Mouse (Mus musculus) lung, embryonic 14.5 days (tissue): ENCODE measurements around the gene Met. TPM values are rescaled to one million over a fixed set of nuclear protein-coding genes. Genes with fewer than 3 reads are reported as not detected.

Experiments used
- ATAC-seq: fragments of 200-750 bp; cut with Nextera tagmentation; 2 replicates; pipeline ENCODE4 v1.8.0; 2017; ENCODE audit warnings: mild to moderate bottlenecking, moderate TSS enrichment, moderate library complexity; ENCODE audit not compliant: insufficient read depth
- DNase-seq: peaks from one replicate; pipeline ENCODE4 v3.0.0-alpha.2; 2015
- H3K27ac ChIP-seq: fragments of 300-500 bp; sonication (generic); 2 replicates; pipeline ENCODE4 v1.5.1; 2014; ENCODE audit warnings: low read depth, mild to moderate bottlenecking, moderate library complexity
- H3K27me3 ChIP-seq: fragments of 300-500 bp; sonication (generic); 2 replicates; pipeline ENCODE4 v1.6.1; 2014; ENCODE audit warnings: low read length, control low read depth; ENCODE audit not compliant: insufficient read depth
- H3K36me3 ChIP-seq: fragments of 300-500 bp; sonication (generic); 2 replicates; pipeline ENCODE4 v1.6.1; 2014; ENCODE audit warnings: control low read depth; ENCODE audit not compliant: insufficient read depth
- H3K4me1 ChIP-seq: fragments of 300-500 bp; sonication (generic); 2 replicates; pipeline ENCODE4 v1.6.1; 2014; ENCODE audit warnings: antibody characterized with exemption, control low read depth; ENCODE audit not compliant: insufficient read depth
- H3K4me2 ChIP-seq: fragments of 300-500 bp; sonication (generic); 2 replicates; pipeline ENCODE4 v1.6.1; 2014; ENCODE audit warnings: mild to moderate bottlenecking
- H3K4me3 ChIP-seq: fragments of 300-500 bp; sonication (generic); 2 replicates; pipeline ENCODE4 v1.5.1; 2014; ENCODE audit warnings: low read depth, low read length
- H3K9ac ChIP-seq: fragments of 300-500 bp; sonication (generic); 2 replicates; pipeline ENCODE4 v1.6.1; 2014
- H3K9me3 ChIP-seq: fragments of 300-500 bp; sonication (generic); 2 replicates; pipeline ENCODE4 v1.6.1; 2016; ENCODE audit warnings: low read depth, low read length, control low read depth
- CTCF ChIP-seq: IDR thresholded peaks from 2 replicates; pipeline ENCODE4 v1.5.1; 2016; ENCODE audit warnings: antibody characterized with exemption, low read depth
- WGBS: fragments of 180-500 bp; shearing (Covaris S2); extraction: QIAGEN DNeasy Blood & Tissue Kit; methylation state at CpG from one replicate; pipeline ENCODE4 v1.1.7; 2014; 5-methylcytosine and 5-hydroxymethylcytosine counted together
- polyA plus RNA-seq: library from polyadenylated mRNA; unstranded; fragments of >200 nt; fragmentation: Nextera tagmentation; extraction: Ambion mirVana; gene quantifications from 2 replicates; pipeline ENCODE4 v1.2.1, GENCODE M21; 2014

Gene Met
- polyA plus RNA-seq, 1 experiment from 2014 or later: 12.5 TPM

DNA sequence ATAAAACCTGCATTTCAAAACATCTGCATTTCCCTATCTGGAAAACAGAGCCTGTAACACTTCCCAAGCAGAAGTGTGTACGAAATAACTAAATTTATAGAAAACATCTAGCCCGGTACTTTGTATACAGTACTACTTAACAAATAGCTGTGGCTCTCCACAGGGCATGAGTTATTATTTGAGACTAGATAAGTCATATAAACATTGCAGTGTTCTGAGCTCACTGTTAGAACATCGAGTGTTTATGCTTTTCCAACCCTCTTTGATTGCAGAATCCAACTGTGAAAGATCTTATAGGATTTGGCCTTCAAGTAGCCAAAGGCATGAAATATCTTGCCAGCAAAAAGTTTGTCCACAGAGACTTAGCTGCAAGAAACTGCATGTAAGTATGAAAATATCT is 98.3 kb downstream of the Met start:
- peak; percentile 84 for ATAC-seq
- peak; percentile 74 for DNase-seq
- no peaks in the 10 kb centered on the region for H3K9me3 ChIP-seq
- no peak for TF ChIP-seq CTCF
- 26% methylated on average over 3 of the region's 3 CpGs for WGBS
- no peak overlapping the region for H3K4me3 ChIP-seq
- peaks cover 8% of the 10 kb centered on the region for H3K4me1 ChIP-seq
- H3K4me2 ChIP-seq: no peak overlapping the region
- H3K27ac ChIP-seq: peak overlapping the region; percentile 69
- H3K9ac ChIP-seq: no peak overlapping the region
- no peaks in the 10 kb centered on the region for H3K36me3 ChIP-seq
- H3K27me3 ChIP-seq: no peaks in the 10 kb centered on the region

DNA sequence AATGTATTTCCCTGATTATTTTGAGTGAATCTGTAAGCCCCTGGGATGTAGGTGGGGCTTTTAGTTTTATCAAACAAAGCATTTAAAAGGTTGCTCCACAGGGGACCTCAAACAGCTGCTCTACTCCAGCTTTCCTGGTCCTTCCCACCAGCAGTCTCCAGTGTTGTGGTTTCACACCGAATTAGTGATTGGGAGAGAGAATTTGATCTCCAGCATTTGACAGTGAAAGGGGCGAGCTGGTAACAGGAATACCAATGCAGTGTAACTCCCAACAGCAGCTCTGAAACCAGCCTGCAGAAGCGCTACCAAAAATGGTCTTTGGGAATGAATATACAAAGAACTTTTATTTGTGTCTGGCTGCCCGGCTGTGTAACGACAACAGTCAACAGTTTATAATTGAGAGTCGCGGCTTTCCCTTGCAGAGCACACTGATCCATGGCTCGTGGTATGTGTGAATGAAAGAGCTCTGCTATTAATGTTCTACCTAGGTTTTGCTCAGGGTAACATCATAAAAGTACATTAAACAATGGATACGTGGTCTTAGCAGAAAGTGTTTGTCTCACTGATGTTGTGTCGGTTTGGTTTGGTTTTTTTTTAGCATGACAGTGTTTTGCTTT is 99.0 kb downstream of the Met start:
- ATAC-seq (no peak), DNase-seq (peak; percentile 69)
- WGBS: 19% methylated on average over 10 of the region's 10 CpGs
- no peak overlapping the region for H3K4me3 ChIP-seq
- H3K4me2 ChIP-seq: peak overlapping the region; percentile 32; the same call in 1 of the 2 replicates
- no peak overlapping the region for H3K9ac ChIP-seq
- H3K9me3 ChIP-seq: no peaks in the 10 kb centered on the region
- H3K36me3 ChIP-seq: no peaks in the 10 kb centered on the region
- H3K27me3 ChIP-seq: no peaks in the 10 kb centered on the region
- no peak for TF ChIP-seq CTCF
- H3K4me1 ChIP-seq: peaks cover 8% of the 10 kb centered on the region
- H3K27ac ChIP-seq: peak overlapping the region; percentile 69

DNA sequence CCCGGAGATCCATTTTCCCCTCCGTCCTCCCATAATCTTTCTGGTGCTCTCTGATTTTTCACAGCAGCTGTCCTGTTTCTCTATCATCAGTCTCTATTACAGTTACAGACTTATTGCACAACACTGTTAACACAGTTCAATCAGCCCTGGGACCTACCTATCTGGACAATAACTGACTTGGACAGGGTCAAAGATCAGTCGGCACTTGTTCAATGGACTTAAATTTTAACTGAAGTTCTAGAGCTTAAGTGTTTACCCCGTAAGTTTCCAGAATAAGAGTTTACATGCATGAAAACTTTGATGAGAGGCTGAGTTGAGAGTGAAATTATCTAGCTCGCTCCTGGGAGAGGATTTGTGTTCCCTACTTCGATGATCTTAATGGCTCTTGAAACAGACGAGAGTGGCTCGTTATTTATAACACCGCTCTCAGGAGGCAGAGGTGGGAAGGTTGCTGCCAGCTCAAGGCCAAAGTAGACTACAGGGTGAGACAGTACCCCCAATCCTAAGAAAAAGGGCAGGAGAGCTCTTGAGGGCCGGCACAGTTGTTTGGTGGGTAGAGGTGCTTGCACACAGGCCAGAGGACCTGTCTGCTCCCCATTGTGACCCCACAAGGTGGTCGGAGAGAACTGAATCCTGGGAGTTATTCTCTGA is 105.2 kb downstream of the Met start:
- H3K9ac ChIP-seq: no peak overlapping the region
- no peaks in the 10 kb centered on the region for H3K27me3 ChIP-seq
- H3K9me3 ChIP-seq: no peaks in the 10 kb centered on the region
- H3K27ac ChIP-seq: no peak overlapping the region
- no peaks in the 10 kb centered on the region for H3K36me3 ChIP-seq
- ATAC-seq (no peak), DNase-seq (no peak)
- TF ChIP-seq CTCF: no peak
- no peak overlapping the region for H3K4me3 ChIP-seq
- 77% methylated on average over 11 of the region's 11 CpGs for WGBS
- no peak overlapping the region for H3K4me2 ChIP-seq
- no peaks in the 10 kb centered on the region for H3K4me1 ChIP-seq

DNA sequence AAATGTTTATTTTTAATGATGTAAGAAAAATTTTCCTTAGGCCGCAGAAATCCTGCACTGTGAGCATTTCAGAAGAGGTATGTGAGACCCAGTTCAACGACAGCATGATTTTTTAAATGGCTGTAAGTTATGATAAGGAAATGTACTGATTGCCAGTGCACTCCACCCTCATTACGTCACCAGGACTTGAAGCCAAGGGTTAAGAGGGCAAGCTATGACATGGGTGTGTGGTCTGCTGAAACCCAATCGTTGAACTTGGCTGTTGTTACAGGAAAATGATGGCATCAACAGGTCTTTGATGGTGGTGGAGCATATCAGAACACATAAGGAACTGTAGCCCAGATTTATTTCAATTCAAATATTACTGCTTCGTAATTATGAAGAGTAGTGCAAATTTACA is 109.6 kb downstream of the Met start:
- Histone ChIP-seq H3K4me1 (no peaks in the 10 kb centered on the region; the same call in 1 of the 2 replicates), H3K9me3 (no peaks in the 10 kb centered on the region), H3K9ac (no peak overlapping the region), H3K4me2 (no peak overlapping the region), H3K4me3 (no peak overlapping the region), H3K36me3 (no peaks in the 10 kb centered on the region), H3K27ac (no peak overlapping the region; the same call in 1 of the 2 replicates), H3K27me3 (no peaks in the 10 kb centered on the region)
- 44% methylated on average over 5 of the region's 5 CpGs for WGBS
- no peak for ATAC-seq
- no peak for TF ChIP-seq CTCF
- peak; percentile 11 for DNase-seq

DNA sequence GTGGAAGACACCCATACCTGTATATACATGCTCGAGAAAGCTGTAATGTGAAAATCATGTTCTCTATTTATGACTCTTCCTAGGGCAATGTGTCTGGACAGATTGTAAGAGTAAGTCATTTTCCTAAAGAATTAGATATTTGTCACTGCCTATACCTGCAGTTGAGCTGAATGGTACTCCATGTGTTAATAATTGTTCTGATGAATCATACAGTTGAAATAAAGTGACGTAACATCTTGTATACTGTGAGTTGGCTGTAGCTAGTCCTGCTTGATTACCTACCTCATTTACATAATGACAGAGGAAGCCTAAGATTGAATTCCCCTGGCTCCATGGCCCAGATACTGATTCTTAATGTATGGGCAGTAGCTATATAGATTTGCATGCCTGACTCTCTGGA is 110.1 kb downstream of the Met start:
- H3K36me3 ChIP-seq: no peaks in the 10 kb centered on the region
- WGBS: 87% methylated on average over 2 of the region's 2 CpGs
- no peaks in the 10 kb centered on the region; the same call in 1 of the 2 replicates for H3K4me1 ChIP-seq
- H3K9ac ChIP-seq: no peak overlapping the region
- H3K27ac ChIP-seq: no peak overlapping the region
- no peak for ATAC-seq
- no peak overlapping the region for H3K4me3 ChIP-seq
- no peak overlapping the region for H3K4me2 ChIP-seq
- no peak for DNase-seq
- no peaks in the 10 kb centered on the region for H3K27me3 ChIP-seq
- no peaks in the 10 kb centered on the region for H3K9me3 ChIP-seq
- no peak for TF ChIP-seq CTCF

DNA sequence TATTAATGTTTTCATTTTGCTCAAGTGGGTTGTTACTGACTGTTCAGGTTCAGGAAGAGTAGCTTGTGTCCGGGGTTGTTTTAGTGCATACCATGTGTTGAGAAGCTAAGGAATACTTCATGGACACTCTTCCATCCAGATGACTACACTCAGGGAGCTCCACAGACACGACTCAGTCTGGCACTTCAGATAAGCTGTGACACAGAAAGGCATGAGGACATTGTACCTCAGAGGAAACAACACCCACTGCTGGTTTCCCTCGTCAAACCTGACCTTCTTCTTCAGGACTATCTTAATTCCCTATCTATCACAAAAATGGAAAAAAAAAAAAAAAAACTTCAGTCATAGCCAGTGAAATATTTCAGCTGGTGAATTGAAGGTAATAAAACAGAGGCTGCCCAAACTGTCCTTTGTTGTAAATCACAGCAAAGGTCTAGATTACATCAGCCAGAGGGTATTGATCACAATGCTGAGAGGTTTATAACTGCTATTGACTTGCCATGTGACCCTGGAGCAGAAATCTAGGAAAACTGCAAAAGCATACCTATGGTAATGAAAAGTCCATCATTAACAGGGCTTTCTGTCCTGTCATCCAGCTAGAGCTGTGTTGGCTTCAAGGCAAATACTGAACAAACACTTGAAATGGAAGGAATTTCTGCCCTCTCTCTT is 114.6 kb downstream of the Met start:
- 27% methylated on average over 3 of the region's 3 CpGs for WGBS
- DNase-seq (peak; percentile 19), ATAC-seq (no peak)
- H3K27ac ChIP-seq: no peak overlapping the region
- H3K4me2 ChIP-seq: no peak overlapping the region
- no peak for TF ChIP-seq CTCF
- no peak overlapping the region for H3K4me3 ChIP-seq
- H3K9me3 ChIP-seq: no peaks in the 10 kb centered on the region
- H3K9ac ChIP-seq: no peak overlapping the region
- H3K36me3 ChIP-seq: no peaks in the 10 kb centered on the region
- H3K27me3 ChIP-seq: no peaks in the 10 kb centered on the region
- no peaks in the 10 kb centered on the region; the same call in 1 of the 2 replicates for H3K4me1 ChIP-seq

DNA sequence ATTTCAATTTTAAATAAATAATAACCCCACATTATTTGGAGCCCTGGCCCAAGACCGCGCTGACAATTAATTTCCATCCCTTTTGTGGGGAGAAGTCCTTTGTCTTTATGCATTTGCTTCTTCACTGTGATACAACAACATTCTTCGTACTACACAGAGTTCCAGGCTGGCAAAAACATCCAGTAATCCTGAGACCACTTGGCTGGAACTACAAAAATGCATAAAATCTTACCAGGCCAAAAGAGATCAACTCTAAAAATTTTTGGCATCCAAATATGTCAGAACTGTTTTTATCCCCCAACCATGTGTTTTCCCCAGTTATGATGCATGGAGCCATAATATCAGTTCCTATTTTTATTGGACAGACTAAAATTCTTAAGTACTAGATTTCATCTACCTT is 116.7 kb downstream of the Met start:
- DNase-seq (no peak), ATAC-seq (no peak)
- Histone ChIP-seq H3K9me3 (no peaks in the 10 kb centered on the region), H3K4me3 (no peak overlapping the region), H3K9ac (no peak overlapping the region), H3K4me1 (no peaks in the 10 kb centered on the region; the same call in 1 of the 2 replicates), H3K27me3 (no peaks in the 10 kb centered on the region), H3K27ac (no peak overlapping the region), H3K4me2 (no peak overlapping the region), H3K36me3 (no peaks in the 10 kb centered on the region)
- TF ChIP-seq CTCF: no peak
- WGBS: 83% methylated on average over 3 of the region's 3 CpGs
